Mouse (Mus musculus): Measurements from ENCODE around the gene Ptk7.

DNA sequence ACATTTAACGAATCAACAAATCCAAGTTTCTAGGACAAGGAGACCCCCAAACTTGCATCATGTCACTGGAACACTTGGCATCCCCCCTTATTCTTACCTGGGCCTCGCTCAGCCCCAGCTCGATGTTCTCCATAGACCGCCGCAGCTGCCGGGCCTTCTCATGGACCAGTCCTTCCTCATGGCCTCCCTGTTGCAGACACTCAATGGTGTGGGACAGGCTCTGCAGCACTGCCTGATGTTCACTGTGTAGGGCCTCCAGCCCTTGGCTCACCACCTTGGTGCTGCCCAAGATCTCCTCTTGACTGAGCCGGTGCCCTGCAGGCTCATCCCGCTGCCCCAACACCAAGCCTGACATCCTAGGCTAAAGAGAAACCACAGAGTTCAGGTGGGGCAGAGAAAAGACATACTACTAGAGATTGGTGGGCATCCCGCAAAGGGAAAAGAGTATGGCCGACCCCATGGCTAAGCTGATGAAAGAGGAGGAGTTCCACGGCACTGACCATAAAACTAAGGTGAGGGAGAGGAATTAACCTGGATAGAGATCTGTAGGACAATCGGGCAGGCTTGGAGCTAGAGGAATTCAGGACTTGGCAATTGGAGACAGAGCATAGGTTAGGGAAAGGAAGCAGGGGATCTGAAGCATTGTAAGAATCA, 15.0 kb upstream of the Ptk7 start:
- TF ChIP-seq TAL1 (IDR thresholded peaks at IDR 0.05; ENCODE audit: low read length) (no peak), GATA1 (IDR thresholded peaks at IDR 0.05; ENCODE audit: low read length) (no peak)

Measured in erythroblast, embryonic 14.5 days (primary cell).